ENCODE assay signal across 22 mouse cellular contexts in genomic region chr16:70523566-70523965, GRCm38 (mm10).
A peak's percentile ranks its signal among the peaks of the same experiment; 100 is the strongest.
DNase-seq lines count a peak whose midpoint lies in the region; ATAC-seq and TF ChIP-seq lines count a peak whose summit lies in the region.
"Had no signal": no experiment of that assay in that cellular context is flagged by ENCODE, and none has a peak within 500 bp of the region (broad histone marks: within the 10 kb centered on the region; RNA-seq: fewer than 3 reads in every experiment).

No protein-coding gene starts in this region.

- H3K9me3 ChIP-seq in forebrain, embryonic 13.5 days (replicated peaks): no peaks in the 10 kb centered on the region
- H3K9me3 ChIP-seq in forebrain, embryonic 16.5 days (ENCODE audit: control insufficient read depth, low read length): no peaks in the 10 kb centered on the region
- H3K9me3 ChIP-seq in midbrain, embryonic 14.5 days (ENCODE audit: control insufficient read depth, low read length): no peaks in the 10 kb centered on the region
- no peaks in the 10 kb centered on the region for H3K9me3 ChIP-seq in midbrain, embryonic 13.5 days
- H3K9me3 ChIP-seq: embryonic facial prominence, embryonic 13.5 days; embryonic facial prominence, embryonic 15.5 days; forebrain, embryonic 12.5 days had no signal

- H3K9ac ChIP-seq in forebrain, embryonic 13.5 days: no peak overlapping the region
- no peak overlapping the region for H3K9ac ChIP-seq in forebrain, embryonic 16.5 days (replicated peaks; ENCODE audit: low read depth, low read length)
- H3K9ac ChIP-seq in midbrain, embryonic 14.5 days (replicated peaks; ENCODE audit: low read length): no peak overlapping the region
- H3K9ac ChIP-seq in midbrain, embryonic 13.5 days (replicated peaks): no peak overlapping the region
- H3K9ac ChIP-seq: embryonic facial prominence, embryonic 13.5 days; embryonic facial prominence, embryonic 15.5 days; forebrain, embryonic 12.5 days had no signal

- H3K4me1 ChIP-seq in forebrain, embryonic 13.5 days: peaks cover 17% of the 10 kb centered on the region
- 0 out of 2 replicates have a peak, but pooled peaks cover 3% of the 10 kb centered on the region for H3K4me1 ChIP-seq in forebrain, embryonic 16.5 days (replicated peaks; ENCODE audit: control insufficient read depth, insufficient read depth, low read length)
- H3K4me1 ChIP-seq in midbrain, embryonic 14.5 days (ENCODE audit: control insufficient read depth, insufficient read depth, low read length): no peaks in the 10 kb centered on the region
- H3K4me1 ChIP-seq in midbrain, embryonic 13.5 days (replicated peaks): 0 out of 2 replicates have a peak, but pooled peaks cover 3% of the 10 kb centered on the region
- H3K4me1 ChIP-seq: embryonic facial prominence, embryonic 13.5 days; embryonic facial prominence, embryonic 15.5 days had no signal

- TF ChIP-seq POLR2A in brain, embryonic 14.5 days (IDR thresholded peaks at IDR 0.05; ENCODE audit: borderline replicate concordance, extremely low read depth, insufficient read depth, insufficient read length, poor library complexity, severe bottlenecking): no peak

- H3K4me3 ChIP-seq in forebrain, embryonic 13.5 days: no peak overlapping the region
- H3K4me3 ChIP-seq in forebrain, embryonic 16.5 days (replicated peaks; ENCODE audit: low read length): no peak overlapping the region
- no peak overlapping the region for H3K4me3 ChIP-seq in midbrain, embryonic 14.5 days (replicated peaks; ENCODE audit: low read depth, low read length)
- H3K4me3 ChIP-seq in midbrain, embryonic 13.5 days (replicated peaks): no peak overlapping the region
- H3K4me3 ChIP-seq: embryonic facial prominence, embryonic 13.5 days; embryonic facial prominence, embryonic 15.5 days; erythroblast, embryonic 14.5 days; forebrain, embryonic 12.5 days had no signal

- no peaks in the 10 kb centered on the region for H3K27me3 ChIP-seq in forebrain, embryonic 13.5 days
- H3K27me3 ChIP-seq in forebrain, embryonic 16.5 days (replicated peaks; ENCODE audit: control insufficient read depth, insufficient read depth, low read length): no peaks in the 10 kb centered on the region
- H3K27me3 ChIP-seq in midbrain, embryonic 14.5 days (ENCODE audit: control insufficient read depth, insufficient read depth, low read length): no peaks in the 10 kb centered on the region
- H3K27me3 ChIP-seq in midbrain, embryonic 13.5 days: no peaks in the 10 kb centered on the region
- H3K27me3 ChIP-seq: embryonic facial prominence, embryonic 13.5 days; embryonic facial prominence, embryonic 15.5 days; forebrain, embryonic 12.5 days; Patski had no signal

- H3K36me3 ChIP-seq in forebrain, embryonic 13.5 days (ENCODE audit: poor library complexity, severe bottlenecking): no peaks in the 10 kb centered on the region
- H3K36me3 ChIP-seq in forebrain, embryonic 16.5 days (ENCODE audit: control insufficient read depth, insufficient read depth): no peaks in the 10 kb centered on the region
- H3K36me3 ChIP-seq in midbrain, embryonic 14.5 days (ENCODE audit: control insufficient read depth, insufficient read depth, low read length): no peaks in the 10 kb centered on the region
- no peaks in the 10 kb centered on the region for H3K36me3 ChIP-seq in midbrain, embryonic 13.5 days
- H3K36me3 ChIP-seq: embryonic facial prominence, embryonic 13.5 days; embryonic facial prominence, embryonic 15.5 days; forebrain, embryonic 12.5 days had no signal

- no peak for ATAC-seq in forebrain, embryonic 13.5 days
- no peak for ATAC-seq in forebrain, embryonic 16.5 days
- ATAC-seq in midbrain, embryonic 14.5 days (ENCODE audit: low FRiP score, low TSS enrichment): no peak
- no peak for ATAC-seq in midbrain, embryonic 13.5 days
- ATAC-seq: activated CD4-positive, CD25-positive, alpha-beta regulatory T cell, adult 4 months had no signal

- WGBS in forebrain, embryonic 13.5 days: 42% methylated on average over 8 of the region's 8 CpGs
- WGBS in forebrain, embryonic 16.5 days: 18% methylated on average over 8 of the region's 8 CpGs
- WGBS in midbrain, embryonic 14.5 days: 83% methylated on average over 8 of the region's 8 CpGs
- 84% methylated on average over 8 of the region's 8 CpGs for WGBS in midbrain, embryonic 13.5 days

- H3K27ac ChIP-seq in forebrain, embryonic 13.5 days: no peak overlapping the region
- H3K27ac ChIP-seq in forebrain, embryonic 16.5 days (ENCODE audit: low read length): no peak overlapping the region
- H3K27ac ChIP-seq in midbrain, embryonic 14.5 days (replicated peaks; ENCODE audit: low read depth, low read length): no peak overlapping the region
- H3K27ac ChIP-seq in midbrain, embryonic 13.5 days: no peak overlapping the region
- H3K27ac ChIP-seq: embryonic facial prominence, embryonic 13.5 days; embryonic facial prominence, embryonic 15.5 days; forebrain, embryonic 12.5 days had no signal

- peak; percentile 9 for DNase-seq in midbrain, embryonic 14.5 days
- peak; percentile 62 for DNase-seq in brain, embryonic 14.5 days (ENCODE audit: low read depth)
- no peak for DNase-seq in neural tube, embryonic 10.5 days (ENCODE audit: extremely low spot score, low spot score)
- DNase-seq: adrenal gland, adult 8-10 months; adrenal gland, postnatal 14 days; adrenal gland, postnatal 36 days; cerebellum, adult 11 months; cerebellum, adult 18-20 months; cerebellum, adult 8-10 months; cerebellum, adult 9-11 months; cerebellum, postnatal 14 days; cerebellum, postnatal 36 days; embryo, embryonic 11 days had no signal

- TF ChIP-seq CTCF in brain, embryonic 14.5 days (IDR thresholded peaks at IDR 0.05; ENCODE audit: borderline replicate concordance, extremely low read depth, insufficient read depth, insufficient read length): no peak

- 0 out of 2 replicates have a peak overlapping the region, but pooled peaks have one; percentile 7 for H3K4me2 ChIP-seq in forebrain, embryonic 13.5 days
- no peak overlapping the region for H3K4me2 ChIP-seq in forebrain, embryonic 16.5 days (ENCODE audit: low read length)
- H3K4me2 ChIP-seq in midbrain, embryonic 14.5 days (ENCODE audit: low read length): no peak overlapping the region
- H3K4me2 ChIP-seq in midbrain, embryonic 13.5 days (replicated peaks): no peak overlapping the region
- H3K4me2 ChIP-seq: embryonic facial prominence, embryonic 13.5 days; embryonic facial prominence, embryonic 15.5 days; forebrain, embryonic 12.5 days had no signal
